Mouse (Mus musculus): ENCODE results near the gene Gm10320. TPM values are rescaled to one million over a fixed set of nuclear protein-coding genes. Genes with fewer than 3 reads are reported as not detected.

Gene Gm10320
- 5.6 and 8.9 TPM in 2 replicates for total RNA-seq (2012; rRNA removed)

- no peaks in the 10 kb centered on the region for H3K36me3 ChIP-seq (ENCODE audit: control insufficient read depth, insufficient read depth, low read length, poor library complexity, severe bottlenecking)
- DNase-seq (ENCODE audit: low read depth, low spot score), result no peak
- TF ChIP-seq HCFC1 (IDR thresholded peaks at IDR 0.05; ENCODE audit: borderline replicate concordance, insufficient read depth, low read length) (no peak), ZNF384 (IDR thresholded peaks at IDR 0.05; ENCODE audit: low read depth, low read length) (no peak), MAFK (IDR thresholded peaks at IDR 0.05; ENCODE audit: insufficient read depth, low read depth, low read length) (no peak), ZC3H11A (IDR thresholded peaks at IDR 0.05; ENCODE audit: borderline replicate concordance, low read depth, low read length) (no peak), CHD2 (IDR thresholded peaks at IDR 0.05; ENCODE audit: low read depth, low read length) (no peak)
- peaks cover 0 to 2% of the 10 kb centered on the region in 2 experiments; a peak in 1 of 4 replicates for H3K4me1 ChIP-seq (ENCODE audit: control insufficient read depth in 2 of 2, insufficient read depth in 2 of 2, low read length in 2 of 2, poor library complexity in 1 of 2)
- no peak within 1 kb of the TSS for H3K4me3 ChIP-seq (ENCODE audit: insufficient read depth in 1 of 2, low read depth in 1 of 2, low read length in 2 of 2, poor library complexity in 1 of 2, severe bottlenecking in 1 of 2)
- no peak within 1 kb of the TSS for H3K27ac ChIP-seq (ENCODE audit: insufficient read depth, low read depth, low read length, poor library complexity, severe bottlenecking)
- no peaks in the 10 kb centered on the region for H3K9me3 ChIP-seq (ENCODE audit: control insufficient read depth, insufficient read depth, low read depth, low read length)
- in situ Hi-C loops (cut with MboI; ENCODE audit: low sequenced_read_pairs in 2 of 2, unreplicated experiment in 2 of 2), result no loop called here
- H3K9ac ChIP-seq (ENCODE audit: insufficient read depth, low read depth, low read length, poor library complexity, severe bottlenecking), result no peak within 1 kb of the TSS
Observed at GRCm38 (mm10) chr13:98491909-98492308, at the start of gene Gm10320. Gene Gm10320 (minus strand): TSS chr13:98492001.

GRCm38 (mm10) chr13:98541601-98542000 is 49.8 kb upstream of the Gm10320 start:
- DNase-seq (ENCODE audit: low read depth, low spot score), result no peak
- no peaks in the 10 kb centered on the region for H3K4me1 ChIP-seq (ENCODE audit: control insufficient read depth in 2 of 2, insufficient read depth in 2 of 2, low read length in 2 of 2, poor library complexity in 1 of 2)
- TF ChIP-seq HCFC1 (IDR thresholded peaks at IDR 0.05; ENCODE audit: borderline replicate concordance, insufficient read depth, low read length) (no peak), MAFK (IDR thresholded peaks at IDR 0.05; ENCODE audit: insufficient read depth, low read depth, low read length) (no peak), ZNF384 (IDR thresholded peaks at IDR 0.05; ENCODE audit: low read depth, low read length) (no peak), ZC3H11A (IDR thresholded peaks at IDR 0.05; ENCODE audit: borderline replicate concordance, low read depth, low read length) (no peak), CHD2 (IDR thresholded peaks at IDR 0.05; ENCODE audit: low read depth, low read length) (no peak)
- no peak overlapping the region for H3K4me3 ChIP-seq (ENCODE audit: insufficient read depth in 1 of 2, low read depth in 1 of 2, low read length in 2 of 2, poor library complexity in 1 of 2, severe bottlenecking in 1 of 2)
- H3K36me3 ChIP-seq (ENCODE audit: control insufficient read depth, insufficient read depth, low read length, poor library complexity, severe bottlenecking), result no peaks in the 10 kb centered on the region
- in situ Hi-C loops (cut with MboI; ENCODE audit: low sequenced_read_pairs in 2 of 2, unreplicated experiment in 2 of 2), result no loop called here
- H3K27ac ChIP-seq (ENCODE audit: insufficient read depth, low read depth, low read length, poor library complexity, severe bottlenecking), result no peak overlapping the region
- no peaks in the 10 kb centered on the region for H3K9me3 ChIP-seq (ENCODE audit: control insufficient read depth, insufficient read depth, low read depth, low read length)
- H3K9ac ChIP-seq (ENCODE audit: insufficient read depth, low read depth, low read length, poor library complexity, severe bottlenecking), result no peak overlapping the region

- Histone ChIP-seq H3K36me3 (ENCODE audit: control insufficient read depth, insufficient read depth, low read length, poor library complexity, severe bottlenecking) (no peaks in the 10 kb centered on the region), H3K4me3 (ENCODE audit: insufficient read depth in 1 of 2, low read depth in 1 of 2, low read length in 2 of 2, poor library complexity in 1 of 2, severe bottlenecking in 1 of 2) (no peak overlapping the region), H3K9ac (ENCODE audit: insufficient read depth, low read depth, low read length, poor library complexity, severe bottlenecking) (no peak overlapping the region), H3K9me3 (ENCODE audit: control insufficient read depth, insufficient read depth, low read depth, low read length) (no peaks in the 10 kb centered on the region), H3K27ac (ENCODE audit: insufficient read depth, low read depth, low read length, poor library complexity, severe bottlenecking) (no peak overlapping the region), H3K4me1 (ENCODE audit: control insufficient read depth in 2 of 2, insufficient read depth in 2 of 2, low read length in 2 of 2, poor library complexity in 1 of 2) (no peaks in the 10 kb centered on the region)
- no peak for DNase-seq (ENCODE audit: low read depth, low spot score)
- no peak for TF ChIP-seq CHD2 (IDR thresholded peaks at IDR 0.05; ENCODE audit: low read depth, low read length)
- no peak for TF ChIP-seq ZC3H11A (IDR thresholded peaks at IDR 0.05; ENCODE audit: borderline replicate concordance, low read depth, low read length)
- no peak for TF ChIP-seq ZNF384 (IDR thresholded peaks at IDR 0.05; ENCODE audit: low read depth, low read length)
- TF ChIP-seq HCFC1 (IDR thresholded peaks at IDR 0.05; ENCODE audit: borderline replicate concordance, insufficient read depth, low read length), result no peak
- no peak for TF ChIP-seq MAFK (IDR thresholded peaks at IDR 0.05; ENCODE audit: insufficient read depth, low read depth, low read length)
- in situ Hi-C loops (cut with MboI; ENCODE audit: low sequenced_read_pairs in 2 of 2, unreplicated experiment in 2 of 2), result no loop called here
Observed at GRCm38 (mm10) chr13:98540206-98540605, 48.4 kb upstream of the Gm10320 start.

- no peak overlapping the region for H3K9ac ChIP-seq (ENCODE audit: insufficient read depth, low read depth, low read length, poor library complexity, severe bottlenecking)
- in situ Hi-C loops (cut with MboI; ENCODE audit: low sequenced_read_pairs in 2 of 2, unreplicated experiment in 2 of 2), result no loop called here
- DNase-seq (ENCODE audit: low read depth, low spot score), result no peak
- no peaks in the 10 kb centered on the region for H3K4me1 ChIP-seq (ENCODE audit: control insufficient read depth in 2 of 2, insufficient read depth in 2 of 2, low read length in 2 of 2, poor library complexity in 1 of 2)
- no peak overlapping the region for H3K4me3 ChIP-seq (ENCODE audit: insufficient read depth in 1 of 2, low read depth in 1 of 2, low read length in 2 of 2, poor library complexity in 1 of 2, severe bottlenecking in 1 of 2)
- no peaks in the 10 kb centered on the region for H3K9me3 ChIP-seq (ENCODE audit: control insufficient read depth, insufficient read depth, low read depth, low read length)
- H3K36me3 ChIP-seq (ENCODE audit: control insufficient read depth, insufficient read depth, low read length, poor library complexity, severe bottlenecking), result no peaks in the 10 kb centered on the region
- TF ChIP-seq CHD2 (IDR thresholded peaks at IDR 0.05; ENCODE audit: low read depth, low read length), result no peak
- no peak for TF ChIP-seq MAFK (IDR thresholded peaks at IDR 0.05; ENCODE audit: insufficient read depth, low read depth, low read length)
- no peak for TF ChIP-seq HCFC1 (IDR thresholded peaks at IDR 0.05; ENCODE audit: borderline replicate concordance, insufficient read depth, low read length)
- no peak for TF ChIP-seq ZC3H11A (IDR thresholded peaks at IDR 0.05; ENCODE audit: borderline replicate concordance, low read depth, low read length)
- no peak for TF ChIP-seq ZNF384 (IDR thresholded peaks at IDR 0.05; ENCODE audit: low read depth, low read length)
- no peak overlapping the region for H3K27ac ChIP-seq (ENCODE audit: insufficient read depth, low read depth, low read length, poor library complexity, severe bottlenecking)
Observed at GRCm38 (mm10) chr13:98539311-98539710, 47.5 kb upstream of the Gm10320 start.

GRCm38 (mm10) chr13:98538587-98538986 is 46.8 kb upstream of the Gm10320 start:
- Histone ChIP-seq H3K27ac (ENCODE audit: insufficient read depth, low read depth, low read length, poor library complexity, severe bottlenecking) (no peak overlapping the region), H3K9ac (ENCODE audit: insufficient read depth, low read depth, low read length, poor library complexity, severe bottlenecking) (no peak overlapping the region), H3K4me1 (ENCODE audit: control insufficient read depth in 2 of 2, insufficient read depth in 2 of 2, low read length in 2 of 2, poor library complexity in 1 of 2) (no peaks in the 10 kb centered on the region), H3K4me3 (ENCODE audit: insufficient read depth in 1 of 2, low read depth in 1 of 2, low read length in 2 of 2, poor library complexity in 1 of 2, severe bottlenecking in 1 of 2) (no peak overlapping the region), H3K36me3 (ENCODE audit: control insufficient read depth, insufficient read depth, low read length, poor library complexity, severe bottlenecking) (no peaks in the 10 kb centered on the region), H3K9me3 (ENCODE audit: control insufficient read depth, insufficient read depth, low read depth, low read length) (no peaks in the 10 kb centered on the region)
- in situ Hi-C loops (cut with MboI; ENCODE audit: low sequenced_read_pairs in 2 of 2, unreplicated experiment in 2 of 2), result no loop called here
- no peak for DNase-seq (ENCODE audit: low read depth, low spot score)
- TF ChIP-seq MAFK (IDR thresholded peaks at IDR 0.05; ENCODE audit: insufficient read depth, low read depth, low read length) (no peak), CHD2 (IDR thresholded peaks at IDR 0.05; ENCODE audit: low read depth, low read length) (no peak), ZNF384 (IDR thresholded peaks at IDR 0.05; ENCODE audit: low read depth, low read length) (no peak), ZC3H11A (IDR thresholded peaks at IDR 0.05; ENCODE audit: borderline replicate concordance, low read depth, low read length) (no peak), HCFC1 (IDR thresholded peaks at IDR 0.05; ENCODE audit: borderline replicate concordance, insufficient read depth, low read length) (no peak)

All from ES-E14 (cell line).